Mouse (Mus musculus) embryo, embryonic 9.5 days (tissue): ENCODE data around the gene Tarsl2.

Experiments used
- DNase-seq: peaks from one replicate; pipeline ENCODE4 v3.0.0-alpha.2; 2017; ENCODE audit errors: extremely low spot score

Gene Tarsl2

GRCm38 (mm10) chr7:65644643-65645351 is at the start of gene Tarsl2:
Gene Tarsl2 (plus strand): TSS chr7:65644898.
- peak; percentile 99 for DNase-seq

GRCm38 (mm10) chr7:65606124-65606523 is 38.6 kb upstream of the Tarsl2 start:
- DNase-seq = no peak

- no peak for DNase-seq
Measured at GRCm38 (mm10) chr7:65607003-65607402, 37.7 kb upstream of the Tarsl2 start.

- DNase-seq = no peak
Measured at GRCm38 (mm10) chr7:65610171-65610570, 34.5 kb upstream of the Tarsl2 start.

GRCm38 (mm10) chr7:65610673-65611072 is 34.0 kb upstream of the Tarsl2 start:
- DNase-seq = no peak

- no peak for DNase-seq
Measured at GRCm38 (mm10) chr7:65611298-65611697, 33.4 kb upstream of the Tarsl2 start.

GRCm38 (mm10) chr7:65613723-65614122 is 31.0 kb upstream of the Tarsl2 start:
- no peak for DNase-seq

GRCm38 (mm10) chr7:65618751-65619150 is 25.9 kb upstream of the Tarsl2 start:
- no peak for DNase-seq

GRCm38 (mm10) chr7:65620746-65621145 is 24.0 kb upstream of the Tarsl2 start:
- DNase-seq = no peak

GRCm38 (mm10) chr7:65623330-65623729 is 21.4 kb upstream of the Tarsl2 start:
- no peak for DNase-seq

GRCm38 (mm10) chr7:65625528-65625927 is 19.2 kb upstream of the Tarsl2 start:
- DNase-seq = no peak

GRCm38 (mm10) chr7:65629846-65630245 is 14.9 kb upstream of the Tarsl2 start:
- no peak for DNase-seq

GRCm38 (mm10) chr7:65630661-65631060 is 14.0 kb upstream of the Tarsl2 start:
- no peak for DNase-seq

GRCm38 (mm10) chr7:65635831-65636230 is 8.9 kb upstream of the Tarsl2 start:
- DNase-seq = no peak

- DNase-seq = no peak
Measured at GRCm38 (mm10) chr7:65636356-65636880, 8.3 kb upstream of the Tarsl2 start.

- DNase-seq = no peak
Measured at GRCm38 (mm10) chr7:65638170-65638770, 6.4 kb upstream of the Tarsl2 start.

GRCm38 (mm10) chr7:65639821-65640382 is 4.8 kb upstream of the Tarsl2 start:
- DNase-seq = no peak

- no peak for DNase-seq
Measured at GRCm38 (mm10) chr7:65640672-65641071, 4.0 kb upstream of the Tarsl2 start.

GRCm38 (mm10) chr7:65642371-65643304 is 2.1 kb upstream of the Tarsl2 start:
- DNase-seq = no peak

- no peak for DNase-seq
Measured at GRCm38 (mm10) chr7:65643861-65644421, 757 bp upstream of the Tarsl2 start.

- DNase-seq = no peak
Measured at GRCm38 (mm10) chr7:65645996-65646395, 1.3 kb downstream of the Tarsl2 start.

- DNase-seq = no peak
Measured at GRCm38 (mm10) chr7:65650662-65651061, 6.0 kb downstream of the Tarsl2 start.
